Mouse (Mus musculus) cerebellum, adult 9-11 months (tissue): Measurements from ENCODE around the gene Olfr67.
"Not testable (repeated sequence)": the region's sequence is repeated elsewhere in the genome, so short reads cannot be mapped to it uniquely, and the experiment has no call there.

Experiments used
- DNase-seq: peaks from one replicate; pipeline ENCODE4 v3.0.0; 2022

Gene Olfr67

DNA sequence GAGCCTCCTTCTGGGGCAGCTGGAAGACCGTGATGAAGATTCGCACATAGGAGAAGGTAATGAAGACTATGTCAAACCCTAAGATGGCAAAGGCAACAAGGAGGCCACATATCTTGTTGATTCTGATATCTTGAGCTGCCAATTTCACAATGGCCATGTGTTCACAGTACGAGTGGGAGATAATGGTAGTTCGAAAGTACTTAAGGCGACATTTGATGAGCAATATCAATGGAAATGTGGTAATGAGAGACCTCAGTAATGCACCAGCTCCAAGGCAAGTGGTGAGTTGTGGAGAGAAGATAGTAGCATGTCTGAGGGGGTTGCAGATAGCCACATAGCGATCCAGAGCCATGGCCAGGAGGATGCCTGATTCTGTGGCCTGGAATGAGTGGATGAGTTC is 23.9 kb downstream of the Olfr67 start:
- DNase-seq, result not testable (repeated sequence)

DNA sequence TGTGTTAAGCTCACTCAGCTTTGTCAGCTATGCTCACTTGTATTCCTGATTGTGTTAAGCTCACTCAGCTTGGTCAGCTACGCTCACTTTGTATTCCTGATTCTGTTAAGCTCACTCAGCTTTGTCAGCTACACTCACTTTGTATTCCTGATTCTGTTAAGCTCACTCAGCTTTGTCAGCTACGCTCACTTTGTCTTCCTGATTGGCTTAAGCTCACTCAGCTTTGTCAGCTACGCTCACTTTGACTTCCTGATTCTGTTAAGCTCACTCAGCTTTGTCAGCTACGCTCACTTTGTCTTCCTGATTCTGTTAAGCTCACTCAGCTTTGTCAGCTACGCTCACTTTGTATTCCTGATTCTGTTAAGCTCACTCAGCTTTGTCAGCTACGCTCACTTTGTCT is 29.4 kb downstream of the Olfr67 start:
- not testable (repeated sequence) for DNase-seq

DNA sequence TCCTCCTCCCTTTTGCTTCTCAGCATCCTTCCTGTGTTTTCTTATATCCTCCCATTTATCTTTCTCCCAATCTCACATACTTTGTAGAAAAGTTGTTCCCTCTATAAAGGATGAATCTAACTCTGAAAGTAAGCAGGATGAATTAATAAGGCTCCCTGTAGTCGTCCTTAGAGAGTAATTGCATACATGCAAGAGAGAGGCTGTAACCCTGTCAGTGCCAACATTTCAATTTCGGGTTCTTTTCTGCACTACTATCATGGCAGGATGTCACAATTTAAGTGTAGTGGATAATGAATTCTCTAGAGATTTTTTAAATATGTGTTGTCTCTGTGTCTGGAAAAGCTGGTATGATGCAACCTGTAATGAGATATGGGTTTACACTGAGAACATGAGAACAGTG is 34.4 kb downstream of the Olfr67 start, which contains the start of gene Olfr630:
Olfr630 (minus strand) TSS at position 101 of the 400 bp plus-strand sequence.
- DNase-seq, result no peak

DNA sequence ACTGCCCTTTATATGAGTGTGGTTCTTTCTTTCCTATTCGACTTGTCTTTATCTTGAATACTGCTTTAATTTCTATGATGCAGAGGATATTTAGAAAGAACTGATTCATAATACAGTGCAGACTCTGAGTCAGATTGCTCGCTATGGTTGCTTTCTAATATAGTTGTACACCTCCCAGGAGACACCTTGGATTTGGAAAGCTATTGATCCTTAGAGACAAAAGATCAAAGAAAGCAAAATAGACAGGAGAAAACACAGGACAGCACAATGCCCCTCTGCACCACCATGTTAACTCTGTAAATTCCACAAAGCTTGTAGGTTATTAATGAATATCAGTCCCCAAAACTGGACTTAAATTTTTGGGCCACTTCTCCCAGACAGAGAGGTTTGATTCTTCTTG is 46.8 kb downstream of the Olfr67 start, which contains the start of gene Olfr629:
Olfr629 (minus strand) TSS at position 101 of the 400 bp plus-strand sequence.
- no peak for DNase-seq
